Mouse (Mus musculus): ENCODE results near the gene Gpr155. TPM values are rescaled to one million over a fixed set of nuclear protein-coding genes. Genes with fewer than 3 reads are reported as not detected.

Gpr155 gene
- polyA plus RNA-seq, 1 experiment from 2014 or later: 15.8 TPM

- 59% methylated on average over 9 of the region's 9 CpGs for WGBS
- Histone ChIP-seq H3K4me1 (ENCODE audit: control insufficient read depth, insufficient read depth, low read length) (no peaks in the 10 kb centered on the region; the same call in 1 of the 2 replicates), H3K4me2 (ENCODE audit: low read depth, low read length) (no peak overlapping the region), H3K36me3 (ENCODE audit: control insufficient read depth, insufficient read depth, low read length) (no peaks in the 10 kb centered on the region), H3K9ac (replicated peaks; ENCODE audit: low read depth, low read length) (no peak overlapping the region), H3K27me3 (ENCODE audit: control insufficient read depth, insufficient read depth, low read length) (no peaks in the 10 kb centered on the region), H3K27ac (ENCODE audit: low read depth, low read length) (no peak overlapping the region), H3K4me3 (ENCODE audit: low read depth, low read length) (no peak overlapping the region), H3K9me3 (ENCODE audit: control insufficient read depth, low read length) (no peaks in the 10 kb centered on the region)
- ATAC-seq (ENCODE audit: low read depth): no peak
These were observed 38.6 kb downstream of the Gpr155 start for GRCm38 (mm10) chr2:73347766-73348165.

GRCm38 (mm10) chr2:73347136-73347535, 39.2 kb downstream of the Gpr155 start:
- Histone ChIP-seq H3K36me3 (ENCODE audit: control insufficient read depth, insufficient read depth, low read length) (no peaks in the 10 kb centered on the region), H3K4me3 (ENCODE audit: low read depth, low read length) (no peak overlapping the region), H3K9me3 (ENCODE audit: control insufficient read depth, low read length) (no peaks in the 10 kb centered on the region), H3K9ac (replicated peaks; ENCODE audit: low read depth, low read length) (no peak overlapping the region), H3K4me1 (ENCODE audit: control insufficient read depth, insufficient read depth, low read length) (no peaks in the 10 kb centered on the region; the same call in 1 of the 2 replicates), H3K4me2 (ENCODE audit: low read depth, low read length) (no peak overlapping the region), H3K27ac (ENCODE audit: low read depth, low read length) (no peak overlapping the region), H3K27me3 (ENCODE audit: control insufficient read depth, insufficient read depth, low read length) (no peaks in the 10 kb centered on the region)
- no peak for ATAC-seq (ENCODE audit: low read depth)
- WGBS: 65% methylated on average over 6 of the region's 6 CpGs

- WGBS: 53% methylated on average over 13 of the region's 13 CpGs
These were observed 39.9 kb downstream of the Gpr155 start for GRCm38 (mm10) chr2:73346345-73347086.

GRCm38 (mm10) chr2:73345204-73345603, 41.2 kb downstream of the Gpr155 start:
- H3K9me3 ChIP-seq (ENCODE audit: control insufficient read depth, low read length): no peaks in the 10 kb centered on the region
- no peak overlapping the region for H3K9ac ChIP-seq (replicated peaks; ENCODE audit: low read depth, low read length)
- H3K4me3 ChIP-seq (ENCODE audit: low read depth, low read length): no peak overlapping the region
- no peaks in the 10 kb centered on the region; the same call in 1 of the 2 replicates for H3K4me1 ChIP-seq (ENCODE audit: control insufficient read depth, insufficient read depth, low read length)
- H3K27ac ChIP-seq (ENCODE audit: low read depth, low read length): no peak overlapping the region
- ATAC-seq (ENCODE audit: low read depth): no peak
- no peak overlapping the region for H3K4me2 ChIP-seq (ENCODE audit: low read depth, low read length)
- WGBS: 84% methylated on average over 4 of the region's 4 CpGs
- no peaks in the 10 kb centered on the region for H3K36me3 ChIP-seq (ENCODE audit: control insufficient read depth, insufficient read depth, low read length)
- no peaks in the 10 kb centered on the region for H3K27me3 ChIP-seq (ENCODE audit: control insufficient read depth, insufficient read depth, low read length)

More at GRCm38 (mm10) chr2:73346345-73347086, 39.9 kb downstream of the Gpr155 start:
- Histone ChIP-seq H3K9me3 (ENCODE audit: control insufficient read depth, low read length) (no peaks in the 10 kb centered on the region), H3K27ac (ENCODE audit: low read depth, low read length) (no peak overlapping the region), H3K9ac (replicated peaks; ENCODE audit: low read depth, low read length) (no peak overlapping the region), H3K4me2 (ENCODE audit: low read depth, low read length) (no peak overlapping the region), H3K27me3 (ENCODE audit: control insufficient read depth, insufficient read depth, low read length) (no peaks in the 10 kb centered on the region), H3K4me1 (ENCODE audit: control insufficient read depth, insufficient read depth, low read length) (no peaks in the 10 kb centered on the region; the same call in 1 of the 2 replicates), H3K36me3 (ENCODE audit: control insufficient read depth, insufficient read depth, low read length) (no peaks in the 10 kb centered on the region), H3K4me3 (ENCODE audit: low read depth, low read length) (no peak overlapping the region)
- no peak; the same call in 1 of the 2 replicates for ATAC-seq (ENCODE audit: low read depth)

- 93% methylated on average over 5 of the region's 5 CpGs for WGBS
- no peaks in the 10 kb centered on the region for H3K9me3 ChIP-seq (ENCODE audit: control insufficient read depth, low read length)
These were observed 42.7 kb downstream of the Gpr155 start for GRCm38 (mm10) chr2:73343701-73344100.

GRCm38 (mm10) chr2:73338415-73338814, 48.0 kb downstream of the Gpr155 start:
- H3K4me2 ChIP-seq (ENCODE audit: low read depth, low read length): no peak overlapping the region
- H3K27me3 ChIP-seq (ENCODE audit: control insufficient read depth, insufficient read depth, low read length): no peaks in the 10 kb centered on the region
- WGBS: 72% methylated on average over 8 of the region's 8 CpGs
- no peak overlapping the region for H3K4me3 ChIP-seq (ENCODE audit: low read depth, low read length)
- no peak overlapping the region for H3K9ac ChIP-seq (replicated peaks; ENCODE audit: low read depth, low read length)
- ATAC-seq (ENCODE audit: low read depth): no peak
- no peaks in the 10 kb centered on the region for H3K36me3 ChIP-seq (ENCODE audit: control insufficient read depth, insufficient read depth, low read length)
- H3K4me1 ChIP-seq (ENCODE audit: control insufficient read depth, insufficient read depth, low read length): no peaks in the 10 kb centered on the region
- no peak overlapping the region for H3K27ac ChIP-seq (ENCODE audit: low read depth, low read length)
- no peaks in the 10 kb centered on the region for H3K9me3 ChIP-seq (ENCODE audit: control insufficient read depth, low read length)

More at GRCm38 (mm10) chr2:73343701-73344100, 42.7 kb downstream of the Gpr155 start:
- Histone ChIP-seq H3K4me3 (ENCODE audit: low read depth, low read length) (no peak overlapping the region), H3K4me2 (ENCODE audit: low read depth, low read length) (no peak overlapping the region), H3K4me1 (ENCODE audit: control insufficient read depth, insufficient read depth, low read length) (no peaks in the 10 kb centered on the region; the same call in 1 of the 2 replicates), H3K27me3 (ENCODE audit: control insufficient read depth, insufficient read depth, low read length) (no peaks in the 10 kb centered on the region), H3K27ac (ENCODE audit: low read depth, low read length) (no peak overlapping the region), H3K9ac (replicated peaks; ENCODE audit: low read depth, low read length) (no peak overlapping the region), H3K36me3 (ENCODE audit: control insufficient read depth, insufficient read depth, low read length) (no peaks in the 10 kb centered on the region)
- no peak for ATAC-seq (ENCODE audit: low read depth)

GRCm38 (mm10) chr2:73335949-73336348, 50.4 kb downstream of the Gpr155 start:
- Histone ChIP-seq H3K4me2 (ENCODE audit: low read depth, low read length) (no peak overlapping the region), H3K9ac (replicated peaks; ENCODE audit: low read depth, low read length) (no peak overlapping the region), H3K4me1 (ENCODE audit: control insufficient read depth, insufficient read depth, low read length) (no peaks in the 10 kb centered on the region), H3K4me3 (ENCODE audit: low read depth, low read length) (no peak overlapping the region), H3K27me3 (ENCODE audit: control insufficient read depth, insufficient read depth, low read length) (no peaks in the 10 kb centered on the region), H3K9me3 (ENCODE audit: control insufficient read depth, low read length) (no peaks in the 10 kb centered on the region), H3K27ac (ENCODE audit: low read depth, low read length) (no peak overlapping the region), H3K36me3 (ENCODE audit: control insufficient read depth, insufficient read depth, low read length) (no peaks in the 10 kb centered on the region)
- no peak for ATAC-seq (ENCODE audit: low read depth)
- 91% methylated on average over 3 of the region's 3 CpGs for WGBS

GRCm38 (mm10) chr2:73325871-73326270, 60.5 kb downstream of the Gpr155 start:
- Histone ChIP-seq H3K36me3 (ENCODE audit: control insufficient read depth, insufficient read depth, low read length) (no peaks in the 10 kb centered on the region), H3K4me1 (ENCODE audit: control insufficient read depth, insufficient read depth, low read length) (no peaks in the 10 kb centered on the region), H3K4me3 (ENCODE audit: low read depth, low read length) (no peak overlapping the region), H3K9ac (replicated peaks; ENCODE audit: low read depth, low read length) (no peak overlapping the region), H3K27me3 (ENCODE audit: control insufficient read depth, insufficient read depth, low read length) (no peaks in the 10 kb centered on the region), H3K27ac (ENCODE audit: low read depth, low read length) (no peak overlapping the region), H3K9me3 (ENCODE audit: control insufficient read depth, low read length) (no peaks in the 10 kb centered on the region), H3K4me2 (ENCODE audit: low read depth, low read length) (no peak overlapping the region)
- 75% methylated on average over 5 of the region's 5 CpGs for WGBS
- no peak for ATAC-seq (ENCODE audit: low read depth)

- no peaks in the 10 kb centered on the region for H3K27me3 ChIP-seq (ENCODE audit: control insufficient read depth, insufficient read depth, low read length)
- no peak overlapping the region for H3K27ac ChIP-seq (ENCODE audit: low read depth, low read length)
- H3K4me2 ChIP-seq (ENCODE audit: low read depth, low read length): no peak overlapping the region
- no peak overlapping the region for H3K9ac ChIP-seq (replicated peaks; ENCODE audit: low read depth, low read length)
- H3K4me1 ChIP-seq (ENCODE audit: control insufficient read depth, insufficient read depth, low read length): no peaks in the 10 kb centered on the region
- WGBS: 65% methylated on average over 12 of the region's 12 CpGs
- no peaks in the 10 kb centered on the region for H3K36me3 ChIP-seq (ENCODE audit: control insufficient read depth, insufficient read depth, low read length)
- no peak overlapping the region for H3K4me3 ChIP-seq (ENCODE audit: low read depth, low read length)
- no peaks in the 10 kb centered on the region for H3K9me3 ChIP-seq (ENCODE audit: control insufficient read depth, low read length)
- ATAC-seq (ENCODE audit: low read depth): no peak
These were observed 63.4 kb downstream of the Gpr155 start for GRCm38 (mm10) chr2:73322991-73323390.

Data from neural tube, embryonic 14.5 days (tissue).